Mouse (Mus musculus): Measurements from ENCODE around the gene Gm5129. TPM values are rescaled to one million over a fixed set of nuclear protein-coding genes. Genes with fewer than 3 reads are reported as not detected.
"Not testable (repeated sequence)": the region's sequence is repeated elsewhere in the genome, so short reads cannot be mapped to it uniquely, and the experiment has no call there.

The Gm5129 gene
- total and polyA plus RNA-seq, 2 experiments from 2014 or later = not detected

GRCm38 (mm10) chr5:29734831-29735510 is 765 bp downstream of the Gm5129 start:
- H3K27me3 ChIP-seq (ENCODE audit: insufficient read depth, low read length) = no peaks in the 10 kb centered on the region
- peak overlapping the region; percentile 66 for H3K4me3 ChIP-seq (ENCODE audit: low read depth, low read length)
- TF ChIP-seq CTCF (IDR thresholded peaks at IDR 0.05; ENCODE audit: low read depth) = no peak
- no peaks in the 10 kb centered on the region for H3K36me3 ChIP-seq (ENCODE audit: insufficient read depth)
- ATAC-seq = no peak
- DNase-seq = no peak
- peak overlapping the region; percentile 82 for H3K9ac ChIP-seq
- peak overlapping the region; percentile 95 for H3K27ac ChIP-seq (ENCODE audit: low read depth, low read length)
- WGBS = 50% methylated on average over 6 of the region's 6 CpGs
- no peaks in the 10 kb centered on the region for H3K9me3 ChIP-seq (ENCODE audit: low read length)
- 0 out of 2 replicates have a peak, but pooled peaks cover 14% of the 10 kb centered on the region for H3K4me1 ChIP-seq (ENCODE audit: insufficient read depth)
- peak overlapping the region; percentile 57 for H3K4me2 ChIP-seq (ENCODE audit: low read depth)

DNA sequence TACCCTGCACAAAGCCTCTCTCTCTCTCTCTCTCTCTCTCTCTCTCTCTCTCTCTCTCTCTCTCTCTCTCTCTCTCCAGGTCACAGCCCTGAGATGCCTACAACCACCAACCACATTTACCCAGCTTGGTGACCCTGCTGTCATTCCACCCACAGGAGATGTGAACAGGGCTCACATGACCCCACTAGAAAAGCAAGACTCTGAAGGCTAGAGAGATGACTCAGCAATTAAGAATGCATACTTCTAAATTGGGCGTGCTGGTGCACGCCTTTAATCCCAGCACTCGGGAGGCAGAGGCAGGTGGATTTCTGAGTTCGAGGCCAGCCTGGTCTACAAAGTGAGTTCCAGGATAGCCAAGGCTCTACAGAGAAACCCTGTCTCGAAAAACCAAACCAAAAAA is 9.7 kb downstream of the Gm5129 start:
- not testable (repeated sequence) for H3K27ac ChIP-seq (ENCODE audit: low read depth, low read length); H3K4me1 ChIP-seq (ENCODE audit: insufficient read depth); H3K9me3 ChIP-seq (ENCODE audit: low read length); DNase-seq; H3K27me3 ChIP-seq (ENCODE audit: insufficient read depth, low read length); H3K4me3 ChIP-seq (ENCODE audit: low read depth, low read length); H3K9ac ChIP-seq; H3K4me2 ChIP-seq (ENCODE audit: low read depth); H3K36me3 ChIP-seq (ENCODE audit: insufficient read depth); ATAC-seq
- 77% methylated on average over 5 of the region's 5 CpGs for WGBS

DNA sequence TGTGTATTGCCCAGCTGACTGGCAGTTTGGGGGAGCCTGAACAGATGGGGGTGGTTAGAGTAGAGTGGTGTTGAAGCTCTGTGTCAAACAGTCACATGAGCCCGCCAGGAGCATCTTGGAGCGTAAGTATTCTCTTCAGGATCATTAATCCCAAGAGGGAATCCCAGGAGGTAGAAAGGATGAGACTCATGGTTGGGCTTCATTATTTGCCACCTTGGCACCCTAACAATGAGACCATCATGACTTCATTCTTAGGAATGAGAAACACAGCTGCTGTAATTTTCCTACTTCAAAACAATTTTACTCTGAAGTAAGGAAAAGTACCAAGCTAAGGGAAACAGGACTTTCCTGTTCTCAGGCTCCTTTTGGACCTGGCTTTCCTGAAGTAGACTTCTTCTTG is 10.4 kb downstream of the Gm5129 start:
- ATAC-seq = no peak
- 89% methylated on average over 2 of the region's 2 CpGs for WGBS

DNA sequence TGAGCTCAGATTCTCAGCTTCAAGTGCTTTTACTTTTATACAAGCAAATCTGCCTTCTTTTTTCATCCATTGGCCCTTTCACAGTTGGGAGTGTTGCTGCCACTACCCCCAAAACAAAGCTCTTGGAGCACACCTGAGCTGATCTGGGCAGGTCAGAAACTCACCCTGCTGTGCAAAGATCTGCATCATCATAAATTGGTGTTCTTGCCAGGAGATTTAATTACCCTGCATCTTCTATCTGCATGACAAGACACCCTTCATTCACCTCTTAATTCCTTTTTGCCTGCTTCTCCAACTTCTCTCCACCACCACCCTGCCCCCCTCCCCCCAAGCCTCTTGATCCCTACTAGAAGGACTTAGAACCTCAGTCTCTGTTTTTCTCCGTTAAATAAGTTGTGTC is 14.6 kb downstream of the Gm5129 start:
- no peaks in the 10 kb centered on the region for H3K36me3 ChIP-seq (ENCODE audit: insufficient read depth)
- H3K4me2 ChIP-seq (ENCODE audit: low read depth) = no peak overlapping the region
- H3K27ac ChIP-seq (ENCODE audit: low read depth, low read length) = no peak overlapping the region
- 22% methylated on average over 1 of the region's 1 CpGs for WGBS
- ATAC-seq (no peak), DNase-seq (no peak)
- no peak for TF ChIP-seq CTCF (IDR thresholded peaks at IDR 0.05; ENCODE audit: low read depth)
- no peak overlapping the region for H3K9ac ChIP-seq
- H3K4me1 ChIP-seq (ENCODE audit: insufficient read depth) = no peaks in the 10 kb centered on the region
- no peaks in the 10 kb centered on the region for H3K27me3 ChIP-seq (ENCODE audit: insufficient read depth, low read length)
- no peaks in the 10 kb centered on the region for H3K9me3 ChIP-seq (ENCODE audit: low read length)
- no peak overlapping the region for H3K4me3 ChIP-seq (ENCODE audit: low read depth, low read length)

More for the DNA sequence above, 10.4 kb downstream of the Gm5129 start:
- no peaks in the 10 kb centered on the region for H3K4me1 ChIP-seq (ENCODE audit: insufficient read depth)
- no peak overlapping the region for H3K4me3 ChIP-seq (ENCODE audit: low read depth, low read length)
- no peak for DNase-seq
- no peaks in the 10 kb centered on the region for H3K27me3 ChIP-seq (ENCODE audit: insufficient read depth, low read length)
- no peaks in the 10 kb centered on the region for H3K9me3 ChIP-seq (ENCODE audit: low read length)
- H3K27ac ChIP-seq (ENCODE audit: low read depth, low read length) = no peak overlapping the region
- H3K9ac ChIP-seq = no peak overlapping the region
- H3K4me2 ChIP-seq (ENCODE audit: low read depth) = no peak overlapping the region
- H3K36me3 ChIP-seq (ENCODE audit: insufficient read depth) = no peaks in the 10 kb centered on the region
- no peak for TF ChIP-seq CTCF (IDR thresholded peaks at IDR 0.05; ENCODE audit: low read depth)

DNA sequence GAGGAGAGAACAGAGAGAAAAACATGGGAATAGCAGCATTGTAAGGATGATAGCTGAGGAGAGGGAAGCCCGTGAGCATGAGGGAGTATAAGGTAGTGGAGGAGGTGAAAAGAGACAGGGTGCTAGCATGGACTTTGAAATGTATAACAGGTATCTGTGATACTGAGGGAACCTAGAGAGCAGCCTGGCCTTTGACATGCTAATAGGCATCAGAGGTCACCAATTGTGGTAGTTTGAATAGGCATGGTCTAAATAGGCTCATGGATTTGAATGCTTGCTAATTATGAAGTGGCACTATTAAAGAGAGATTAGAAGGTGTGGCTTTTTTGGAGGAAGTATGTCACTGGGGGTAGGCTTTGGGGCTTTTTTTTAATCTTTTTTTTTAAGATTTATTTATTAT is 22.8 kb downstream of the Gm5129 start:
- no peaks in the 10 kb centered on the region for H3K27me3 ChIP-seq (ENCODE audit: insufficient read depth, low read length)
- no peak for DNase-seq
- H3K9me3 ChIP-seq (ENCODE audit: low read length) = no peaks in the 10 kb centered on the region
- no peak for ATAC-seq
- H3K4me3 ChIP-seq (ENCODE audit: low read depth, low read length) = no peak overlapping the region
- no peaks in the 10 kb centered on the region for H3K36me3 ChIP-seq (ENCODE audit: insufficient read depth)
- H3K27ac ChIP-seq (ENCODE audit: low read depth, low read length) = no peak overlapping the region
- H3K4me2 ChIP-seq (ENCODE audit: low read depth) = no peak overlapping the region
- 35% methylated on average over 1 of the region's 1 CpGs for WGBS
- TF ChIP-seq CTCF (IDR thresholded peaks at IDR 0.05; ENCODE audit: low read depth) = no peak
- no peaks in the 10 kb centered on the region for H3K4me1 ChIP-seq (ENCODE audit: insufficient read depth)
- H3K9ac ChIP-seq = no peak overlapping the region

DNA sequence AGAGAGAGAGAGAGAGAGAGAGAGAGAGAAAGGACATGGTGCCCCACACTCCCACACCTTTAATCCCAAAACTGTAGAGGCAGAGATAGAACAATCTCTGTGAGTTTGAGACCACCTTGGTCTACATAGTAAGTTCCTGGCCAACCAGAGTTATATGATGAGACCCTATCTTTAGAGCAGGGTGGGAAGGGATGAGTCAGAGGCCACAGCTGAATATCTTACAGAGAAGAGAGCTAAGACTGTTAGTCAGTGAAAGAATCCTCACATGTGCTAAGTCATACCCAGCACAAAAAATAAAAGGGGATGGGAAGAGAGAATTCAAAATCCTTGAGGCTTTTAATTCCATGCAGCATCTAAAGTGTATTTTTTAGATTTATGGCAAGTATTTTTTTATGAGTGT is 24.1 kb downstream of the Gm5129 start:
- Histone ChIP-seq H3K27ac (ENCODE audit: low read depth, low read length) (no peak overlapping the region), H3K4me1 (ENCODE audit: insufficient read depth) (no peaks in the 10 kb centered on the region)
- no peak for ATAC-seq

DNA sequence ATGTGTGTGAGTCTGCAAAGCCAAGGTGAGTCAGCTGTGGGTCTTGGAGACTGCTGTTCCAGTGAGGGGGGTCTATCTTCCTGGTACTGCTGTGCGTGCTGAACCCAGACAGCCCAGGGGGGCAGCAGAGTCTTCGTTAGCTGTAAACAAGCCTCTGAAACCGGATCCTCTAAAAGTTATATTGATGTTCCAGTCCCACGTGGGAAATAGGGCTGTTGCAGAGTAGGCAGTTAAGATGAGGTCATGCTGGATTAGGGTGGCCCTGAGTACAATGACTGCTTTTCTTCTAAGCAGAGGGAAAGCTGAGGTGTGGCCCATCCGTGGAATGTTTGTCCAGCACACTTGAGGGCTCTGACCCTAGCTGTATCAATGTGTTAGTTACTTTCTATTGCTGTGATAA is 27.5 kb downstream of the Gm5129 start:
- Histone ChIP-seq H3K27ac (ENCODE audit: low read depth, low read length) (no peak overlapping the region), H3K36me3 (ENCODE audit: insufficient read depth) (no peaks in the 10 kb centered on the region), H3K4me3 (ENCODE audit: low read depth, low read length) (no peak overlapping the region), H3K9ac (no peak overlapping the region), H3K27me3 (ENCODE audit: insufficient read depth, low read length) (no peaks in the 10 kb centered on the region), H3K4me1 (ENCODE audit: insufficient read depth) (no peaks in the 10 kb centered on the region), H3K4me2 (ENCODE audit: low read depth) (no peak overlapping the region), H3K9me3 (ENCODE audit: low read length) (no peaks in the 10 kb centered on the region)
- 25% methylated on average over 5 of the region's 5 CpGs for WGBS
- no peak for TF ChIP-seq CTCF (IDR thresholded peaks at IDR 0.05; ENCODE audit: low read depth)
- DNase-seq (no peak), ATAC-seq (no peak)

More for the DNA sequence above, 24.1 kb downstream of the Gm5129 start:
- Histone ChIP-seq H3K4me2 (ENCODE audit: low read depth) (no peak overlapping the region), H3K9ac (no peak overlapping the region), H3K27me3 (ENCODE audit: insufficient read depth, low read length) (no peaks in the 10 kb centered on the region), H3K36me3 (ENCODE audit: insufficient read depth) (no peaks in the 10 kb centered on the region), H3K4me3 (ENCODE audit: low read depth, low read length) (no peak overlapping the region), H3K9me3 (ENCODE audit: low read length) (no peaks in the 10 kb centered on the region)
- DNase-seq = no peak
- no peak for TF ChIP-seq CTCF (IDR thresholded peaks at IDR 0.05; ENCODE audit: low read depth)
